Mouse (Mus musculus) regulatory T cell (primary cell): ENCODE measurements at regions not wholly inside any gene's neighbourhood (a gene's known extent, or its start where the extent isn't known, plus 50 kb on each side); places are given as distances from the start of the nearest gene placed in this dataset.

ENCODE experiments used
- in situ Hi-C: fragments of 300-600 bp; cut with MboI, MseI; formaldehyde crosslinking; loops from one replicate; pipeline ENCODE4 v1.15.1; 2025; ENCODE audit warnings: high pct_unique_total_duplicates

- in situ Hi-C loops, result no loop called here
Measured at GRCm38 (mm10) chr14:88410722-88411437, 60.3 kb downstream of the Pcdh20 start.

GRCm38 (mm10) chr14:88399270-88399669 lies 71.9 kb downstream of the Pcdh20 start:
- in situ Hi-C loops, result no loop called here

DNA sequence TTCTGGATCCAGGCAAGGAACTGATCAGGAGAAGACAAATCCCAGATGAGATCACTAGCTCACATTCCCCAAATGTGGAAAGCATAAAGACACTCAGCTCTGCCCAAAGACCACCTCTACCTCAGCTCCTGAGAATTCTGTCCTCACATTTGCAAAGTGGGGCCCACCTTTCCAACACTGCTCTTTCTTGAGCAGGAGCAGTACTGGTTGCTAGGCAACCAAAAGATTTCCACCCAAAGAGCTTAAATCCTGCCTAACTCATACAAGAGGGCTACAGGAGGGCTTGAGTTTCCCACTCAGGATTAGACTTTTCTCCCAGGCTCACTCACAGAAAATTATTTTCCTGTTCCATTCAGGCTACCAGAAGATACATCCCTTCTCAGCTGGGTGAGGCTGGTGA lies 74.0 kb downstream of the Pcdh20 start:
- in situ Hi-C loops, result no loop called here

DNA sequence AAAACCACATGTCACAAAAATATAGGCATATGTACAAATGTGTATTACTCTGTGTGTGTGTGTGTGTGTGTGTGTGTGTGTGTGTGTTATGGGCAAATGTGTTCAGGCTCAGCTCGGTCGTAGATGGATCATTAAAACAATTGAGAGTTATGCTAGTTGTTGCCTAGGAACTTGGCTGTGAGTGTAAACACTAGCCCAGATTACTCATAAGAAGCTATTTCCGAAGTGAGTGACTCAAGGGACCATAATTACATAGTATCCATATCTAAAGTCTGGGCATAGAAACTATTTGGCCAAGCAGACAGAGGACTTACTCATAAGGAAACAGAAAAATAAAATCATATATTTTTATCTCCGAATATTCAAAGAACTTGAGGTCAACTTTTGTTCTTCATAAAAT lies 76.2 kb downstream of the Pcdh20 start:
- in situ Hi-C loops, result no loop called here

GRCm38 (mm10) chr14:88384553-88384952 lies 86.6 kb downstream of the Pcdh20 start:
- in situ Hi-C loops, result no loop called here

- in situ Hi-C loops, result no loop called here
Measured at GRCm38 (mm10) chr14:88347177-88347576, 124.0 kb downstream of the Pcdh20 start.

DNA sequence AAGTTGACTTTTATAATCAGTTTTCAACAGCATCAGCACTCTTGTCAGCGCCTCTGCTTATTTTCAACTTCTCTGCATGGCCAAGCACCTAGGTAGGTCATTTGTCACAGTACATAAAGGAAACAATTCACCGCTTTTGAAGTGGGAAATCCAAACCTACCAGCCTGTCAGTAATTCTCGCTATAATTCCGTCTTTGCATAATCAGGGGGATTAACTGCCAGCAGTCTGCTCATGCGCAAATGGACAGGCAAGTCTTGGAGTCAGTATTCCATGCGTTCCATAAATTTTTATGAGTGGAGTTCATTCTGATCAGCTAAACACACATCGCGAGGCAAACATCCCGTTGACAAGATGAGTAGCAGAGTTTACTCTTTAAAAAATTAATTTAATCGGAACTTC lies 133.9 kb downstream of the Pcdh20 start:
- in situ Hi-C loops, result no loop called here

- in situ Hi-C loops, result no loop called here
Measured at GRCm38 (mm10) chr14:88330613-88331012, 140.6 kb downstream of the Pcdh20 start.

DNA sequence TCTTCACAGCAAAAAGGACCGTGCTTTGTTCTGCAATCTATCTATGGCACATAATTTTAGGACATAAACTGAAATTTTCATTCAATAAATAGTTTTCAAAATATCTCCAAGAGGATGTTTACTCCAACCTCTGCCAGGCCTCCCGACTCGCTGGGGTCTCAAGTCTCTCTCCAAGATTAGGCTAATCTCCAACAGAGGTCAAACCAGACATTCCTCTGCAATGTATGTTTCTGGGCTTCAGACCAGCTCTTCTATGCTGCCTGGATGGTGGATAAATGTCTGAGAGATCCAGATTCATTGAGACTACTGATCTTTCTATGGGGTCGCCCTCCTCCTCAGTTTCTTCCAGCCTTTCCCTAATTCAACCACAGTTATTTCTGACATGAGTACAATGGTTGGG lies 144.8 kb downstream of the Pcdh20 start:
- in situ Hi-C loops, result no loop called here

GRCm38 (mm10) chr14:88278327-88278726 lies 192.9 kb downstream of the Pcdh20 start:
- in situ Hi-C loops, result loop anchor here (10.0 kb wide), 1 partner anchor 1196 kb away; no protein-coding TSS in a partner anchor

GRCm38 (mm10) chr14:88264771-88265170 lies 206.4 kb downstream of the Pcdh20 start:
- in situ Hi-C loops, result no loop called here

GRCm38 (mm10) chr14:88259034-88259433 lies 212.2 kb downstream of the Pcdh20 start:
- in situ Hi-C loops, result no loop called here

DNA sequence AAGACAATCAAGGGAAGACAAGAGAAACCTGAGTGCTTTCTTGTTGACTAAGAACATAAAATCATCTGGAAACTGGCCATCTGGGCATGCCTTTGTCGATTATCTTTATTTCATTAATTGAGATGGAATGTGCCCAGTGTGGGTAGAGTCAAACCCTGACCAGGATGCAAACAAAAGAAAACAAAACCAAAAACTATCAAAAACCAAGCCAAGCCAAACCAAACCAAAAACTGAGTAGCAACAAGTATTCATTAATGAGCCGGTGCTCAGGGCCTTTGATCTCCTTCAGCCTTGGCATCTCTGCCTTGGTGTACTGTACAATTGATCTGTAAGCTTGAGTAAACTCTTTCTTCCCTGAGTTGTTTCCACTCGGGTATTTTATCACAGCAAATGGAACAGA lies 216.1 kb downstream of the Pcdh20 start:
- in situ Hi-C loops, result no loop called here
